Mouse (Mus musculus) forebrain, embryonic 12.5 days (tissue): ENCODE measurements around the gene Srp14. TPM values are rescaled to one million over a fixed set of nuclear protein-coding genes. Genes with fewer than 3 reads are reported as not detected.

Experiments used
- ATAC-seq: fragments of 200-750 bp; cut with Nextera tagmentation; 2 replicates; pipeline ENCODE4 v1.8.0; 2017; ENCODE audit warnings: moderate TSS enrichment; ENCODE audit not compliant: low FRiP score
- H3K27ac ChIP-seq: fragments of 300-500 bp; sonication (generic); 2 replicates; pipeline ENCODE4 v1.5.1; 2016; ENCODE audit warnings: mild to moderate bottlenecking
- H3K27me3 ChIP-seq: fragments of 300-500 bp; sonication (generic); 2 replicates; pipeline ENCODE4 v1.6.1; 2016; ENCODE audit warnings: mild to moderate bottlenecking
- H3K36me3 ChIP-seq: fragments of 300-500 bp; sonication (generic); replicated peaks from 2 replicates; pipeline ENCODE4 v1.6.1; 2016; ENCODE audit warnings: mild to moderate bottlenecking
- H3K4me1 ChIP-seq: fragments of 300-500 bp; sonication (generic); 2 replicates; pipeline ENCODE4 v1.6.1; 2016
- H3K4me2 ChIP-seq: fragments of 300-500 bp; sonication (generic); 2 replicates; pipeline ENCODE4 v1.6.1; 2016; ENCODE audit warnings: mild to moderate bottlenecking, moderate library complexity
- H3K4me3 ChIP-seq: fragments of 300-500 bp; sonication (generic); replicated peaks from 2 replicates; pipeline ENCODE4 v1.5.1; 2016; ENCODE audit warnings: mild to moderate bottlenecking
- H3K9ac ChIP-seq: fragments of 300-500 bp; sonication (generic); 2 replicates; pipeline ENCODE4 v1.6.1; 2016; ENCODE audit warnings: mild to moderate bottlenecking
- H3K9me3 ChIP-seq: fragments of 300-500 bp; sonication (generic); 2 replicates; pipeline ENCODE4 v1.6.1; 2016
- WGBS: fragments of 180-500 bp; shearing (Covaris S2); methylation state at CpG from one replicate; pipeline ENCODE4 v1.1.7; 2016; 5-methylcytosine and 5-hydroxymethylcytosine counted together
- polyA plus RNA-seq: library from polyadenylated mRNA; unstranded; fragments of >200 nt; fragmentation: Nextera tagmentation; extraction: Ambion mirVana; gene quantifications from 2 replicates; pipeline ENCODE4 v1.2.1, GENCODE M21; 2016

Srp14 gene
- polyA plus RNA-seq, 1 experiment from 2014 or later = 263 TPM

- Histone ChIP-seq H3K9me3 (no peaks in the 10 kb centered on the region), H3K27me3 (peaks cover 12% of the 10 kb centered on the region), H3K4me3 (no peak overlapping the region), H3K4me1 (peaks cover 13% of the 10 kb centered on the region), H3K4me2 (no peak overlapping the region), H3K9ac (no peak overlapping the region), H3K27ac (no peak overlapping the region), H3K36me3 (no peaks in the 10 kb centered on the region)
- WGBS = 87% methylated on average over 7 of the region's 7 CpGs
- ATAC-seq = no peak
Observed at GRCm38 (mm10) chr2:118507126-118507525, 27.6 kb upstream of the Srp14 start.

GRCm38 (mm10) chr2:118500191-118500590 lies 20.7 kb upstream of the Srp14 start:
- 91% methylated on average over 2 of the region's 2 CpGs for WGBS
- no peaks in the 10 kb centered on the region for H3K36me3 ChIP-seq
- H3K27me3 ChIP-seq = no peaks in the 10 kb centered on the region
- H3K4me2 ChIP-seq = no peak overlapping the region
- H3K27ac ChIP-seq = no peak overlapping the region
- no peak overlapping the region for H3K9ac ChIP-seq
- ATAC-seq = no peak
- no peak overlapping the region for H3K4me3 ChIP-seq
- peaks cover 9% of the 10 kb centered on the region for H3K4me1 ChIP-seq
- H3K9me3 ChIP-seq = no peaks in the 10 kb centered on the region

GRCm38 (mm10) chr2:118499135-118499961 lies 19.8 kb upstream of the Srp14 start:
- no peaks in the 10 kb centered on the region for H3K9me3 ChIP-seq
- WGBS = 47% methylated on average over 20 of the region's 20 CpGs
- peaks cover 9% of the 10 kb centered on the region for H3K4me1 ChIP-seq
- no peak overlapping the region for H3K27ac ChIP-seq
- H3K36me3 ChIP-seq = no peaks in the 10 kb centered on the region
- H3K4me2 ChIP-seq = no peak overlapping the region
- H3K9ac ChIP-seq = no peak overlapping the region
- no peaks in the 10 kb centered on the region for H3K27me3 ChIP-seq
- no peak overlapping the region for H3K4me3 ChIP-seq
- no peak for ATAC-seq

- 82% methylated on average over 6 of the region's 6 CpGs for WGBS
- peaks cover 9% of the 10 kb centered on the region for H3K4me1 ChIP-seq
- no peak overlapping the region for H3K9ac ChIP-seq
- H3K9me3 ChIP-seq = no peaks in the 10 kb centered on the region
- no peak overlapping the region for H3K4me2 ChIP-seq
- ATAC-seq = no peak
- no peaks in the 10 kb centered on the region for H3K36me3 ChIP-seq
- H3K27ac ChIP-seq = no peak overlapping the region
- H3K4me3 ChIP-seq = no peak overlapping the region
- no peaks in the 10 kb centered on the region for H3K27me3 ChIP-seq
Observed at GRCm38 (mm10) chr2:118498476-118498875, 19.0 kb upstream of the Srp14 start.

GRCm38 (mm10) chr2:118497890-118498289 lies 18.4 kb upstream of the Srp14 start:
- no peaks in the 10 kb centered on the region for H3K36me3 ChIP-seq
- ATAC-seq = no peak
- 90% methylated on average over 5 of the region's 5 CpGs for whole genome bisulfite sequencing
- no peak overlapping the region for H3K9ac ChIP-seq
- no peak overlapping the region for H3K4me2 ChIP-seq
- H3K27me3 ChIP-seq = no peaks in the 10 kb centered on the region
- H3K9me3 ChIP-seq = no peaks in the 10 kb centered on the region
- H3K27ac ChIP-seq = no peak overlapping the region
- H3K4me1 ChIP-seq = peaks cover 9% of the 10 kb centered on the region
- no peak overlapping the region for H3K4me3 ChIP-seq

- peaks cover 23% of the 10 kb centered on the region for H3K4me1 ChIP-seq
- no peak overlapping the region for H3K4me3 ChIP-seq
- no peak for ATAC-seq
- WGBS = 81% methylated on average over 9 of the region's 9 CpGs
- H3K36me3 ChIP-seq = no peaks in the 10 kb centered on the region
- no peaks in the 10 kb centered on the region for H3K27me3 ChIP-seq
- no peak overlapping the region for H3K9ac ChIP-seq
- no peak overlapping the region for H3K4me2 ChIP-seq
- no peaks in the 10 kb centered on the region for H3K9me3 ChIP-seq
- H3K27ac ChIP-seq = no peak overlapping the region
Observed at GRCm38 (mm10) chr2:118495024-118495423, 15.5 kb upstream of the Srp14 start.

GRCm38 (mm10) chr2:118491741-118492395 lies 12.4 kb upstream of the Srp14 start:
- Histone ChIP-seq H3K27ac (no peak overlapping the region), H3K4me2 (no peak overlapping the region), H3K9ac (no peak overlapping the region), H3K4me1 (peaks cover 16% of the 10 kb centered on the region), H3K27me3 (no peaks in the 10 kb centered on the region), H3K9me3 (no peaks in the 10 kb centered on the region), H3K4me3 (no peak overlapping the region), H3K36me3 (no peaks in the 10 kb centered on the region)
- 87% methylated on average over 4 of the region's 4 CpGs for WGBS
- no peak for ATAC-seq

GRCm38 (mm10) chr2:118491281-118491731 lies 11.8 kb upstream of the Srp14 start:
- Histone ChIP-seq H3K4me2 (no peak overlapping the region), H3K27me3 (no peaks in the 10 kb centered on the region), H3K9ac (no peak overlapping the region), H3K9me3 (no peaks in the 10 kb centered on the region), H3K4me1 (peaks cover 16% of the 10 kb centered on the region), H3K27ac (no peak overlapping the region), H3K4me3 (no peak overlapping the region), H3K36me3 (no peaks in the 10 kb centered on the region)
- 63% methylated on average over 5 of the region's 5 CpGs for WGBS
- no peak for ATAC-seq

- Histone ChIP-seq H3K36me3 (no peaks in the 10 kb centered on the region), H3K4me3 (no peak overlapping the region), H3K9me3 (no peaks in the 10 kb centered on the region), H3K4me2 (no peak overlapping the region), H3K27me3 (no peaks in the 10 kb centered on the region), H3K4me1 (peaks cover 16% of the 10 kb centered on the region), H3K27ac (no peak overlapping the region), H3K9ac (no peak overlapping the region)
- no peak for ATAC-seq
- 57% methylated on average over 12 of the region's 12 CpGs for WGBS
Observed at GRCm38 (mm10) chr2:118490241-118491091, 11.0 kb upstream of the Srp14 start.

- Histone ChIP-seq H3K9ac (no peak overlapping the region), H3K4me2 (no peak overlapping the region), H3K27me3 (peaks cover 6% of the 10 kb centered on the region; the same call in 1 of the 2 replicates), H3K4me3 (no peak overlapping the region), H3K9me3 (no peaks in the 10 kb centered on the region), H3K4me1 (peaks cover 16% of the 10 kb centered on the region), H3K36me3 (no peaks in the 10 kb centered on the region), H3K27ac (no peak overlapping the region)
- no peak for ATAC-seq
- 72% methylated on average over 3 of the region's 3 CpGs for WGBS
Observed at GRCm38 (mm10) chr2:118487806-118488205, 8.3 kb upstream of the Srp14 start.

GRCm38 (mm10) chr2:118486933-118487332 lies 7.4 kb upstream of the Srp14 start:
- Histone ChIP-seq H3K27ac (no peak overlapping the region), H3K4me3 (no peak overlapping the region), H3K4me2 (no peak overlapping the region), H3K36me3 (no peaks in the 10 kb centered on the region), H3K4me1 (peaks cover 16% of the 10 kb centered on the region), H3K9ac (no peak overlapping the region), H3K9me3 (no peaks in the 10 kb centered on the region), H3K27me3 (peaks cover 6% of the 10 kb centered on the region; the same call in 1 of the 2 replicates)
- 14% methylated on average over 12 of the region's 12 CpGs for WGBS
- peak; percentile 61; the same call in 1 of the 2 replicates for ATAC-seq

- ATAC-seq = no peak
- WGBS = 82% methylated on average over 3 of the region's 3 CpGs
- no peak overlapping the region for H3K4me3 ChIP-seq
- H3K9me3 ChIP-seq = no peaks in the 10 kb centered on the region
- H3K36me3 ChIP-seq = no peaks in the 10 kb centered on the region
- H3K4me2 ChIP-seq = no peak overlapping the region
- H3K27ac ChIP-seq = no peak overlapping the region
- peaks cover 5% of the 10 kb centered on the region for H3K4me1 ChIP-seq
- H3K9ac ChIP-seq = no peak overlapping the region
- H3K27me3 ChIP-seq = peaks cover 6% of the 10 kb centered on the region; the same call in 1 of the 2 replicates
Observed at GRCm38 (mm10) chr2:118485415-118485814, 5.9 kb upstream of the Srp14 start.
